Mouse (Mus musculus) forebrain, embryonic 12.5 days (tissue): ENCODE results near the gene Sbno2. TPM values are rescaled to one million over a fixed set of nuclear protein-coding genes. Genes with fewer than 3 reads are reported as not detected.

ENCODE experiments used
- ATAC-seq: fragments of 200-750 bp; cut with Nextera tagmentation; 2 replicates; pipeline ENCODE4 v1.8.0; 2017; ENCODE audit warnings: moderate TSS enrichment; ENCODE audit not compliant: low FRiP score
- H3K27ac ChIP-seq: fragments of 300-500 bp; sonication (generic); 2 replicates; pipeline ENCODE4 v1.5.1; 2016; ENCODE audit warnings: mild to moderate bottlenecking
- H3K27me3 ChIP-seq: fragments of 300-500 bp; sonication (generic); 2 replicates; pipeline ENCODE4 v1.6.1; 2016; ENCODE audit warnings: mild to moderate bottlenecking
- H3K36me3 ChIP-seq: fragments of 300-500 bp; sonication (generic); replicated peaks from 2 replicates; pipeline ENCODE4 v1.6.1; 2016; ENCODE audit warnings: mild to moderate bottlenecking
- H3K4me1 ChIP-seq: fragments of 300-500 bp; sonication (generic); 2 replicates; pipeline ENCODE4 v1.6.1; 2016
- H3K4me2 ChIP-seq: fragments of 300-500 bp; sonication (generic); 2 replicates; pipeline ENCODE4 v1.6.1; 2016; ENCODE audit warnings: mild to moderate bottlenecking, moderate library complexity
- H3K4me3 ChIP-seq: fragments of 300-500 bp; sonication (generic); replicated peaks from 2 replicates; pipeline ENCODE4 v1.5.1; 2016; ENCODE audit warnings: mild to moderate bottlenecking
- H3K9ac ChIP-seq: fragments of 300-500 bp; sonication (generic); 2 replicates; pipeline ENCODE4 v1.6.1; 2016; ENCODE audit warnings: mild to moderate bottlenecking
- H3K9me3 ChIP-seq: fragments of 300-500 bp; sonication (generic); 2 replicates; pipeline ENCODE4 v1.6.1; 2016
- WGBS: fragments of 180-500 bp; shearing (Covaris S2); methylation state at CpG from one replicate; pipeline ENCODE4 v1.1.7; 2016; 5-methylcytosine and 5-hydroxymethylcytosine counted together
- polyA plus RNA-seq: library from polyadenylated mRNA; unstranded; fragments of >200 nt; fragmentation: Nextera tagmentation; extraction: Ambion mirVana; gene quantifications from 2 replicates; pipeline ENCODE4 v1.2.1, GENCODE M21; 2016

Sbno2 gene
- polyA plus RNA-seq, 1 experiment from 2014 or later: 16.4 TPM

DNA sequence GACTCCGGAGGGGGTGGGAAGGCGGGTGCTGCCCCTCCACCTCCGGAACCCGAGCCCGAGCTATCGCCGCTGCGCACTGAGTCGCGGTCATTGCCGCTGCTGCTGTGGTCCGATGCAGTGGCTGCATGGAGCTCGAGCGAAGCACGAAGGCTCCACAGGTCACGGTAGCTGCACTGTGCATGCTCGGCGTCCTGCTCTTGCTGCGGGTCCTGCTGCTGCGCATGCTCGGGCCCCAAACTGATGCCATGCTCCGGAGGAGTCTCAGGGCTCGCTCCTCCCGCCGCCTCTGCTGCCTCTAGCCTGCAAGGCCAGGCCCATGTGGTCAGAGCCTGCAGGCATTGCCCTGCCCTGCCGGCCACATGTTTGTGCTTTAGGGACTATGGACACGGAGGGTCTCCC lies 26.6 kb upstream of the Sbno2 start:
- Histone ChIP-seq H3K4me1 (peaks cover 26% of the 10 kb centered on the region), H3K27me3 (peaks cover 61% of the 10 kb centered on the region), H3K9ac (no peak overlapping the region), H3K4me2 (peak overlapping the region; percentile 40), H3K9me3 (no peaks in the 10 kb centered on the region), H3K4me3 (peak overlapping the region; percentile 9; the same call in 1 of the 2 replicates), H3K36me3 (peaks cover 91% of the 10 kb centered on the region), H3K27ac (no peak overlapping the region)
- ATAC-seq: no peak
- 34% methylated on average over 27 of the region's 27 CpGs for WGBS

DNA sequence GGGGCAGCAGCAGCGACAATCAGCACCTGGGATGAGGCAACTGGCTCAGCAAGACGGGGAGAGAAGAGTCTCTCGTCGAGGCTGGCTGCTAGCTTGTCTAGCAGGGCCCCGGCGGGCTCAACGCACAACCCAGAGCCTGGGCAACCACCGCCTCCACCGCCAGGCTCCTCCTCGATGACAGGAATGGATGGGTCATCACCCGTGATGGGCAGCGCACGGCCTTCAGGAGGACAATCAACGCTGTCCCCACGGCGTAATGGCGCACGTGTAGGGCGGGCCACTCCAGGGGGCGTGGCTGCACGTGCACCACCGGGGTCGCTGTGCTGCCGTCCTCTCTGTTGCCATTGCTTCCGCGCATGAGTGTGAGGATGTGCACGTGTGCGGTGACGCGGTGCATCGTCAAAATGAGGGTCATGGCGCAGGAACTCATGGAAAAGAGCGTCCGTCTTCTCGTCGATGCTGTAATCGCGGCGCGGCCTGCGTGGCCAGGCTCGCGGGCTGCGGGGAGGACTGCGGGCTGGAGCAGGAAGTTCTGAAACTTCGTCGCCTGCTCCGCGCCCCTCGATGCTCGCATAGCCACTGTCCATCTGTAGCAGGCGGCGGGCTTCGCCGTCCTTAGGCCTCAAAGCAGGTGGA lies 26.1 kb upstream of the Sbno2 start:
- Histone ChIP-seq H3K4me1 (peaks cover 21% of the 10 kb centered on the region), H3K27ac (0 out of 2 replicates have a peak overlapping the region, but pooled peaks have one; percentile 13), H3K36me3 (peaks cover 95% of the 10 kb centered on the region), H3K9me3 (no peaks in the 10 kb centered on the region), H3K4me2 (peak overlapping the region; percentile 40), H3K9ac (no peak overlapping the region), H3K4me3 (peak overlapping the region; percentile 9; the same call in 1 of the 2 replicates), H3K27me3 (peaks cover 56% of the 10 kb centered on the region)
- WGBS: 15% methylated on average over 55 of the region's 55 CpGs
- ATAC-seq: peak; percentile 48

DNA sequence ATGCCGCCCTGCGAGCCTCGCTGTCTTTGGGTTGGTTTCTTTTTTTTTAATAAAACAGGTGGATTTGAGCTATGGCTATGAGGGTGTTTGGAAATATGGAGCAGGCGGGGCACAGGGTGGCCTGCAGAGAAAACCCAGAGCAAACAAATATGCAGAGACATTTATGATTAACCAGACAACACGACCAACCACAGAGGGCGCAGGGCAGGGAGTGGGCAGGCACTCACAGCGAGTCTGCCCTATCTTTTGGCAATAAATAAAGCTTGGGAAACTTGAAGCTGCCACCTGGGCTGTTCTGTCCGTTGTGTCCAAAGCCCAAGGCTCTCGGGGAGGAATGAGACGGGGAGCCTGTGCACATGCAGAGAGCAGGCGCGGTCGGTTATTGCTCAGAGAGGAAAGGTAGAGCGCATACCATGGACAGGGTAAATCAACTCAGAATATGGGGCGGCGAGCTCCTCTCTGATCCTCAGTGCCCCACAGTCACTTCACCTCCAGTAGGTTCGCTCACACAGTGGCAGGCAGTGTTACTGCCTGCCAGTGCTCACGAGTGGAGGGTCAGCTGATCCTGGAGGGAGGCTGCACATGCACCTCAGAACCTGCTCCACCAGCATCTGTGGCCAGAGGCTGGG lies 25.1 kb upstream of the Sbno2 start:
- H3K27me3 ChIP-seq: peaks cover 46% of the 10 kb centered on the region
- no peak overlapping the region for H3K9ac ChIP-seq
- H3K27ac ChIP-seq: no peak overlapping the region
- no peak; the same call in 1 of the 2 replicates for ATAC-seq
- no peak overlapping the region for H3K4me2 ChIP-seq
- H3K4me1 ChIP-seq: peaks cover 17% of the 10 kb centered on the region
- H3K9me3 ChIP-seq: no peaks in the 10 kb centered on the region
- peaks cover 95% of the 10 kb centered on the region for H3K36me3 ChIP-seq
- WGBS: 86% methylated on average over 18 of the region's 18 CpGs
- H3K4me3 ChIP-seq: no peak overlapping the region; the same call in 1 of the 2 replicates

DNA sequence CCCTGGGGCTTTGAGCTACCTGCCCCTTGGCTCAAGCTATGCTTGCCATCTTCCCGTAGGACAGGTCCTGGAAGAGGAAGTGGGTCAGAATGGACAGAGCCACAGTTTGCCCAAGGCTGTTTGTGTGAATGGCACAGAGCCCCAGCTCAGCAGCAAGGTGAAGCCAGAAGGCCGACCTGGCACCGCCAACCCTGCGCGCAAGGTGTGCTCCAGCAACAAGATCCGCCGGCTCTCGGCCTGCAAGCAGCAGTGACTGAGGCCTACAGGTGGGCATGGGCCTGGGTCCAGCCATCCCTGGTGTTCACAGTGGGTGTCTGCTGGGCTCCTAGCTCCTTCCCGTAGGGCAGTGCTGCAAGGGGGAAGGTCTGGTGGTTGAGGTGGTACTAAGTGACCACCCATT lies 24.5 kb upstream of the Sbno2 start:
- H3K9ac ChIP-seq: no peak overlapping the region
- H3K36me3 ChIP-seq: peaks cover 97% of the 10 kb centered on the region
- H3K4me2 ChIP-seq: no peak overlapping the region
- peaks cover 40% of the 10 kb centered on the region for H3K27me3 ChIP-seq
- no peak overlapping the region for H3K27ac ChIP-seq
- H3K4me1 ChIP-seq: peaks cover 17% of the 10 kb centered on the region
- no peak for ATAC-seq
- no peaks in the 10 kb centered on the region for H3K9me3 ChIP-seq
- 93% methylated on average over 9 of the region's 9 CpGs for WGBS
- no peak overlapping the region for H3K4me3 ChIP-seq

DNA sequence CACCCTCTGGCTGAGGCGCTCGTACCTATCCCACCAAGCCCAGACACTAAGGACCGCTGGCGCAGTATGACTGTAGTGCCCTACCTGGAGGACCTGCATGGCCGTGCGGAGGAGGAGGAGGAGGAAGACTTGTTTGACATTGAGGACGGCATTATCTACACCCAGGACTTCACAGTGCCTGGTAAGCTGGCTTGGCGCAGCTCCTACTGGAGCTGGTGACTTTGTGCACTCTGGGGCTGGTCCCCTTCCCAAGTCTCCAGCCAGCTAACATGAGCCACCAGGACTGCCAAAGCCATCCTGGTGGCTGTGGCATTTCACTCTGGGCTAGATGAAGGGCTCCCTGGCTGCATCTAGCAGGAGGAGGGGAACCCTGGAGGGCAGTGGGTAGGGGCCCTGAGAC lies 22.5 kb upstream of the Sbno2 start:
- no peak for ATAC-seq
- no peak overlapping the region for H3K4me2 ChIP-seq
- no peak overlapping the region for H3K9ac ChIP-seq
- H3K36me3 ChIP-seq: peaks cover 97% of the 10 kb centered on the region
- H3K9me3 ChIP-seq: no peaks in the 10 kb centered on the region
- H3K27ac ChIP-seq: no peak overlapping the region
- peaks cover 18% of the 10 kb centered on the region for H3K4me1 ChIP-seq
- H3K27me3 ChIP-seq: peaks cover 30% of the 10 kb centered on the region
- H3K4me3 ChIP-seq: no peak overlapping the region
- WGBS: 94% methylated on average over 8 of the region's 8 CpGs

DNA sequence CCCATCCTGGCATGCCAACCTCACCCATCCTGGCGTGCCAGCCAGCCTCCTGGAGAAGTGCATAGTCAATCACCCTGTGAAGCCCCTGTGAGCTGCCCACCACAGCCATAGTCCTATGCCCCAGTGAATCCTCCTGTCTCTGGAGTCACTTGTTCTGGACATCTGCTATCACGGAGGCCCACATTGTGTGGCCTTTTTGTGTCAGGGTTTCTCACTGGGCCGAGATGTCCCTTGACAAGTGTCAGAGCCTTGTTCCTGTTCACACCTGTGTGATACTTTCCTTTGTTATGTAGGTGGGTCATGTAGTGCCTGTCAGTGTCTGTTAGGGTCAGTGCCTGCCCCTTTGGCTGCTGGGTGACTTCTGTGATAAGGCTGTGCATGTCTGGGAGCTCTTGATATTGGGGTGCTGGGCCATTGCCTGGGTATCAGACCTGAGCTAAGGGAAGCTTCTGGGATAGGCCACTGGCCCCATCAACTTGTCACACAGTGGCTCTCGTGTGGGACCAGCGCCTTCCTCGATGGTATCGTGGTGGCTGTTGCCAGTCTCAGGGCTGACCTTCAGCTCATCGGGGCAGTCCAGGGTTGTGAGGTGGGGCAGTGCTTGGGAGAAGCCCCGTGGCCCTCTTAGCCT lies 18.7 kb upstream of the Sbno2 start:
- 96% methylated on average over 9 of the region's 9 CpGs for WGBS
- no peak; the same call in 1 of the 2 replicates for ATAC-seq
- Histone ChIP-seq H3K4me2 (no peak overlapping the region), H3K36me3 (peaks cover 84% of the 10 kb centered on the region), H3K4me3 (no peak overlapping the region), H3K27ac (no peak overlapping the region), H3K27me3 (no peaks in the 10 kb centered on the region), H3K4me1 (peaks cover 16% of the 10 kb centered on the region), H3K9me3 (no peaks in the 10 kb centered on the region), H3K9ac (no peak overlapping the region; the same call in 1 of the 2 replicates)

DNA sequence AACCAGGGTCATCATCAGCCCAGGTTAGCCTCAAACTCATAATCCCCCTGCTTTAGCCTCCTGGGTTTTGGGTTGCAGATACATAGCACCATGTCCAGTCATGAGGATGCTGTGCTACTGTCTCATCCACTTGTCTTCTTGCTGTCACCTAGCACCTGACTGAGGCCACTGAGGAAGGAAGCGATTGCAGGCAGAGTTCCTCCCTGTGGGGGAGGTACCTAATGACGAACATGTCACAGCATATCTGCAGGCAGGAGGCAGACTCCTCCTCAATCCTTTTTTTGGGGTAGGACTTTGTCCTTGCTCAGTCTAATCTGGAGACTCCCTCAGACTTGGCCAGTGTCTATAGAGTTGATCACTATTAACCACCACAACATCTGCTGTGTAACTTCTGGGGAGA lies 16.3 kb upstream of the Sbno2 start:
- no peak overlapping the region for H3K27ac ChIP-seq
- no peaks in the 10 kb centered on the region for H3K9me3 ChIP-seq
- ATAC-seq: no peak
- peaks cover 71% of the 10 kb centered on the region for H3K36me3 ChIP-seq
- no peak overlapping the region for H3K9ac ChIP-seq
- H3K27me3 ChIP-seq: no peaks in the 10 kb centered on the region
- no peak overlapping the region for H3K4me2 ChIP-seq
- no peak overlapping the region for H3K4me3 ChIP-seq
- 95% methylated on average over 2 of the region's 2 CpGs for WGBS
- peaks cover 40% of the 10 kb centered on the region for H3K4me1 ChIP-seq

DNA sequence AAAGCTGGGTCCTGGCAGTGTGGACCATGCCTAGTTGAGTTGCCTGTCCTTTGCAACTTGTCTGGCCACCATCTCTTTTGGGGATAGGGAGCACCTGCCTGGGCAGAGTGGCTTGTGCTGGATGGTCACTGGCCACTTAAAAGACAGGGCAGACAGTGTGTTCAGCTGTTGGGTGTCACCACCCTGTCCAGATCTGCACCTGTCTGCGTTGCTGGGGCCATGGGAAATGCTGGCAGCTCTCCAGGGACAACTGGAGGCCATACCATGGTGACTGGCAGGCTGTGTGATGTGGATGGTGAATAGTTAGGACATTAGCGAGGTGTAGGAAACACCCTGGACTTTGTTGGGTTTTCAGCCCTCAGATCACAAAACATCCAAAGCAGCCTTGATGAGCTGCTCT lies 14.8 kb upstream of the Sbno2 start:
- no peak overlapping the region for H3K4me3 ChIP-seq
- peaks cover 43% of the 10 kb centered on the region for H3K4me1 ChIP-seq
- ATAC-seq: no peak
- H3K27me3 ChIP-seq: no peaks in the 10 kb centered on the region
- 88% methylated on average over 2 of the region's 2 CpGs for WGBS
- H3K4me2 ChIP-seq: no peak overlapping the region
- H3K9me3 ChIP-seq: no peaks in the 10 kb centered on the region
- peaks cover 56% of the 10 kb centered on the region for H3K36me3 ChIP-seq
- no peak overlapping the region; the same call in 1 of the 2 replicates for H3K9ac ChIP-seq
- no peak overlapping the region for H3K27ac ChIP-seq

DNA sequence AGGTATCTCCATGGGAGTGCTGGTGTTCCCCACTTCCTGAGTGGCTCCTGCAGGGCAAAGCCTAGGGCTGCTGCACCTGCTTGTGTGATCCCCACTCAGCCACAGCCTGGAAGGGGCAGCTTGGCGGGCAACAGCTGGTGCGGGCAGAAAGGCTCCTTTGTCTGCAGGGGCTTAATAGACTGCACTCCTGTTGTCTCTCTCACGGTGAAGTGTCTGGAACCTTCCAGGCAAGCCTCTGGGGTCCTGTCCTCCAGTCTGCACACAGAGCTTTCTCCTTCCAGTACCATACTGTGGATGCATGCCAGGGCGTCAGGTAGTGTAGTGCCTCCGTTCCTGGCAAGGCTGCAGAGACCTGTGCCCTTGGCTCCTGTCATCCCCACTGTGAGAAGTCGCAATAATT lies 13.2 kb upstream of the Sbno2 start:
- Histone ChIP-seq H3K4me3 (peak overlapping the region; percentile 94), H3K4me1 (peaks cover 45% of the 10 kb centered on the region), H3K27me3 (no peaks in the 10 kb centered on the region), H3K36me3 (peaks cover 40% of the 10 kb centered on the region), H3K27ac (peak overlapping the region; percentile 60; the same call in 1 of the 2 replicates), H3K9ac (peak overlapping the region; percentile 85), H3K4me2 (peak overlapping the region; percentile 98), H3K9me3 (no peaks in the 10 kb centered on the region)
- no peak for ATAC-seq
- 53% methylated on average over 6 of the region's 6 CpGs for WGBS

DNA sequence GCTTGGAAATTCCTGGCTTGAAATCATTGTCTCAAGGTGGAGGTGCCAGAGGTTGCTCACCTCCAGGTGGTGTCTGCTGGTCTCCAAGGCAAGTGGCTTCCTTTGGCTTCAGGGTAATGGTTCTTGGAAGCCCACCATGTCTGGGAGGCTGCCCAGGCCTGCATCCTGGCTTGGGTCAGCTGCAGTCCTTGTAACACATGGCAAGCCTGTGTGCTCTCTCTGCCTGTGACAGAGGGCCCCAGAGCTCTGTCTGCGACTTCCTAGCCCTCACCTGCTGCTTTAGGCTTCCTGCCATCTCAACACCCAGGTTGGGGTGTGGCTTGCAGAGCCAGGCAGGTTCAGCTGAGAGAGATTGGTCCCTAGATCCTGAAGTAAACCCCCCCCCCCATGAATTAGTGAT lies 12.4 kb upstream of the Sbno2 start:
- Histone ChIP-seq H3K4me2 (peak overlapping the region; percentile 98), H3K4me1 (peaks cover 43% of the 10 kb centered on the region), H3K36me3 (peaks cover 35% of the 10 kb centered on the region), H3K9ac (peak overlapping the region; percentile 85), H3K27ac (0 out of 2 replicates have a peak overlapping the region, but pooled peaks have one; percentile 46), H3K9me3 (no peaks in the 10 kb centered on the region), H3K4me3 (peak overlapping the region; percentile 94), H3K27me3 (no peaks in the 10 kb centered on the region)
- WGBS: 80% methylated on average over 1 of the region's 1 CpGs
- no peak for ATAC-seq

DNA sequence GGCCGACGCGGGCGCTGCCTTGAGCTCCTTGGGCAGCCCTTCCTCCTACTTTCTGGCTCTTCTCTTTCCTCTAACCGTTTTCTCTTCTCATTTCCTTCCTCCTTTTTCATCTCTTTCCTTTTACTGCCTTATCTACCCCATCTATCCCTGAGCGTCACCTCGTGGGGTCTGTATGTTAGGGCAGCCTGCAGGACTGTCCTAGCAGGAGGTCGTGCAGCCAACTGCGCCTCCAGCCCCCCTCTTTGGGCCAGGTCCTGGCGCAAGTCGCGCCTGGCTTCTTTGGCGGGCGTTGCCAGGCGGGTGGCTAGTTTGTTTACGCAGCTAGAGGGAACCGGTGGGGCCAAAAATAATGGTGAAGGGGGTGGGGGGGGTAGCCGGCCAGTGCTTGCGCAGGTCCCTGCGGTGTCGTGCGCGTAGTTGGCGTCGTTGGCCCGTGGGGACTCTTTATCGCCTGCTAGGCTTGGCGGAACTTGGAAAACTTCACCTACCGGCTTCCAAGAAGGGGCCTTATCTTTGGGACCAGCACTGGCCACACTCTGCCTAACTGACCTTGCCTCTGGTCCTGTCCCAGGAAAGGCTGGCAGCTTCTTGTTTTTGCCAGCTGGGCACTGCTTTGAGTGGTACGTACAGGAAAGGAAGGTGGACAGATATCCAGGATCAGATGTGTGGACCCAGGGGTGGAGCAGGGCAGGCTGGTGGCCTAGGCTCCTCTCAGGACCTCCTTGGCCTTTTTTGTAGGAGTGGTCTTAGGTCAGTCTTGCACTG lies 11.7 kb upstream of the Sbno2 start:
- WGBS: 7% methylated on average over 30 of the region's 30 CpGs

DNA sequence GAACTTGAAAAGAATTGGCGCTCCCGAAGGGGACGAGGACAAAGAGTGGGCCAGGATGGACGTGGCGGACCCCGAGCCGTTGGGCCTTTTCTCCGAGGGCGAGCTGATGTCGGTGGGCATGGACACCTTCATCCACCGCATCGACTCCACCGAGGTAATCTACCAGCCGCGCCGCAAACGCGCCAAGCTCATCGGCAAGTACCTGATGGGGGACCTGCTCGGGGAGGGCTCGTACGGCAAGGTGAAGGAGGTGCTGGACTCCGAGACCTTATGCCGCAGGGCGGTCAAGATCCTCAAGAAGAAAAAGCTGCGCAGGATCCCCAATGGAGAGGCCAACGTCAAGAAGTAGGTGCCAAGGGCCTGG lies 11.2 kb upstream of the Sbno2 start:
- peak overlapping the region; percentile 94 for H3K4me3 ChIP-seq
- no peaks in the 10 kb centered on the region for H3K27me3 ChIP-seq
- H3K9me3 ChIP-seq: no peaks in the 10 kb centered on the region
- peak overlapping the region; percentile 98 for H3K4me2 ChIP-seq
- H3K9ac ChIP-seq: peak overlapping the region; percentile 85
- WGBS: under 1% methylated on average over 27 of the region's 27 CpGs
- no peak for ATAC-seq
- peaks cover 43% of the 10 kb centered on the region for H3K4me1 ChIP-seq
- H3K36me3 ChIP-seq: peaks cover 28% of the 10 kb centered on the region
- 0 out of 2 replicates have a peak overlapping the region, but pooled peaks have one; percentile 46 for H3K27ac ChIP-seq

More for the DNA sequence above, 11.7 kb upstream of the Sbno2 start:
- ATAC-seq: no peak
- peak overlapping the region; percentile 98 for H3K4me2 ChIP-seq
- peak overlapping the region; percentile 85 for H3K9ac ChIP-seq
- no peaks in the 10 kb centered on the region for H3K27me3 ChIP-seq
- H3K27ac ChIP-seq: peak overlapping the region; percentile 46; the same call in 1 of the 2 replicates
- H3K4me3 ChIP-seq: peak overlapping the region; percentile 94
- H3K36me3 ChIP-seq: peaks cover 33% of the 10 kb centered on the region
- peaks cover 43% of the 10 kb centered on the region for H3K4me1 ChIP-seq
- no peaks in the 10 kb centered on the region for H3K9me3 ChIP-seq
